Mouse (Mus musculus) cerebellum, postnatal 10 days (tissue): Measurements from ENCODE around the gene Wdr3.
A peak's percentile ranks its signal among the peaks of the same experiment; 100 is the strongest.

Source experiments
- DNase-seq, 2 experiments: peaks; one replicate each; pipeline ENCODE4 v3.0.0; 2021; ENCODE audit warnings: mixed read lengths in 2 of 2

The Wdr3 gene

GRCm38 (mm10) chr3:100162315-100163105 lies at the start of gene Wdr3, which contains the start of gene Gdap2:
TSS of gene Wdr3 (minus strand) at chr3:100162407.
TSS of gene Gdap2 (plus strand) at chr3:100162381.
- peak; percentile 96 for DNase-seq

DNA sequence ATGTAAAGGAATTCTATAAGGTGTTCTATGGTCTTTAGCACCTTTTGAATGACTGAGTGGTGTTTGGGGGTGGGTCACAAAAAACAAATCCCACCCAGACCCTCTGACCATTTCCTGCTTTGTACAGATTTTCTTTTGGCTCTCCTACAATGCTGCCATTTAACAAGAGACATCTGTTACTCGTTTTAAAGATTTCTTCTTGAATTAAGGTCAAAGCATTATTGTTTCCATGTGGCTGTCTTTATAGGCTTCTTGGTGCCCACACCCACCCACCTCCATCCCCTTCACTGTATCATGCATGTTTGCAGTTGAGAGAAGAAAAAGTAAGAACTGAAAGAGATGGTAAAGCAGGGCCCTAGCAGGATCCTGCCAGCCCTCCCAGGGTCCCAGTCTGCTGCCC lies 44.8 kb upstream of the Wdr3 start:
- DNase-seq: no peak

DNA sequence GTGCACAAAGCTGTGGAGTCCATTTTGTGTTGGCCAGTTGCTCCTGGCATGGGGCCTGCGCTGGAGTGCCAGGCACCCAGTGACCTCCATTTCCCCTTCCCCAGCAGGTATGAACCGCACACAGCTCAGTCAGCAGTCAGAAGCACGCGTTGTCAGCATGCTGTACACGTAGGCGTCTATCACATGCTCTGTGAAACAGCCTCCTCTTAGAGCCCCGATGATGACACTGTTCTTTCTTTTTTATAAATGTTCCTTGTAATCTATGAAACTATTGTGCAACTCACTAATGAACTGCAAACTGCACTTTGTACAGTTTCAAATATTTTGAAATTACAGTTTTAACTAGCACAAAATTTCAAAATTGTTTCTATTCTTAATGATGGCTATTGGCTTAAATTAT lies 39.3 kb upstream of the Wdr3 start:
- DNase-seq: no peak

DNA sequence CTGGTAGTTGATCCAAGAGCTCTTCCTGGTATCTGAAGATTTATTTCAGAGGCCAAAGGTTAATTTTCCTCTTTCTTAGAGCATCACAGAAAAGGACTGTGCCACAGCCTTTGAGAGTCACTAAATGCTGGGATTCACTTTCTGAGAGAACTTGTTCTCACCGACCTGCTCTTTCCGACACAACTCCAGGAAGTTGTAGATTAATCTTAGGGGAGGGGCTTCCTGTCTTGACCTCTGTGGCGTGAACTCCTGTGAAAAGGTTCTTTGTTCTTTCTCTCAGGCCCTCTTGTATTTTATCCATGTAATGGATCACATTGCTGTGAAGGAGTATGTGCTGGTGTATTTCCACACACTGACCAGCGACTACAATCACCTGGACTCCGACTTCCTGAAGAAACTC lies 32.0 kb upstream of the Wdr3 start:
- no peak for DNase-seq

GRCm38 (mm10) chr3:100189861-100190260 lies 27.7 kb upstream of the Wdr3 start:
- no peak for DNase-seq

GRCm38 (mm10) chr3:100189444-100189843 lies 27.2 kb upstream of the Wdr3 start:
- peak; percentile 85 to 92 for DNase-seq

DNA sequence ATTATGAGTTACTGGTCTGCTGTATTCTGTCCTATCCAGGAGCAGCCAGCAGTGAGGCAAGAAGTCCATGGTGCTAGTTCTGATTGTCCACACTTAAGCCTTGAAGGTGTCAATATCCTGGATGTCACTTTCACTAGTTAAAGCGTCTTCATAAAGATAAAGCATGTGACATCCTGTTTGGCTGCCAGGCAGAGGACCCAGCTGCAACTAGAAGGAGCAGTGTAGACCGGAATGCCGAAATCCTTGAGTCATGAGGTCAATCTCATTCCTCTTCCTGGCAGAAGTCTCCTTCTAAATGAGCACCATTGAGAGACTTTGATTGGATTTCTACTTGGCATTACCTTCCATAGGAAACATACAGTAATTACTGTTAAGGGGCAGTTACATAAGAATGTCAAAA lies 18.3 kb upstream of the Wdr3 start:
- no peak for DNase-seq

- DNase-seq: no peak
Observed at GRCm38 (mm10) chr3:100176031-100176430, 13.8 kb upstream of the Wdr3 start.

DNA sequence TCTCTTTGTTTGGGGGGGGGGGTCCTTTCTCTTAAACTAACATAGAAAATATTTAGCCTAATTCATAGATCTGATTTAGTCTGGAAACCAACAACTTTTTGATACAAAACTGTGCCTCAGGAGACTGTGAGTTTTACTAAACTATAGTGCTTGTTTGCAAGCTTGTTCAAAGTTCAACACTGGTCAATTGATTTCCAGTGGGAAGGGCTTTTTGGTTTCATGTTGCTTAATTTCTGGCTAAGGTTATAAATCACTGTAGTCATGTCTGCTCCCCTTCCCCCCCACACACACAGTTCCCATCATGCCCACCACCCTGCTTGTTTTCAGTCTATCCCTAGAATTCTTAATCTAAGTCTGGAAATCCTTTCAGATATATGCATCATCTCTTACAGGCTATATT lies 2.8 kb upstream of the Wdr3 start:
- no peak for DNase-seq

DNA sequence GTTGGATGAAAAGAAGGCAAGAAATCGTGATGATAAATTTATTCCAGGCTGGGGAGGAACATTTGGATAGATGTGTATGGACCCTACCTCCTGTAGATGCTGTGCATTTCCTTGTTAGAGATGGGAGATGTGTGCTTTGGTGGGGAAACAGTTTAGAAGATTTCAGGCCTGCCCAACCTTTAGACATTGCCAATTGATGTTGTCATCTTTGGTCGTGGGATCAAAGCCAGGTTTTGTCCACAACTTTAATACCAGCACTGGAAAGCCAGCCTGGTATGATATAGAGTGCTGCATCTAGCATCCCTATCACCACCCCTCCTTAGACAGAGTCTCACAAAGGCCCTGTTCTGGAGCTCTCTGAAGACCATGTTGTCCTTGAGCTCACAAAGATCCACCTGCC lies 1.3 kb upstream of the Wdr3 start:
- peak; percentile 6 to 21 for DNase-seq

DNA sequence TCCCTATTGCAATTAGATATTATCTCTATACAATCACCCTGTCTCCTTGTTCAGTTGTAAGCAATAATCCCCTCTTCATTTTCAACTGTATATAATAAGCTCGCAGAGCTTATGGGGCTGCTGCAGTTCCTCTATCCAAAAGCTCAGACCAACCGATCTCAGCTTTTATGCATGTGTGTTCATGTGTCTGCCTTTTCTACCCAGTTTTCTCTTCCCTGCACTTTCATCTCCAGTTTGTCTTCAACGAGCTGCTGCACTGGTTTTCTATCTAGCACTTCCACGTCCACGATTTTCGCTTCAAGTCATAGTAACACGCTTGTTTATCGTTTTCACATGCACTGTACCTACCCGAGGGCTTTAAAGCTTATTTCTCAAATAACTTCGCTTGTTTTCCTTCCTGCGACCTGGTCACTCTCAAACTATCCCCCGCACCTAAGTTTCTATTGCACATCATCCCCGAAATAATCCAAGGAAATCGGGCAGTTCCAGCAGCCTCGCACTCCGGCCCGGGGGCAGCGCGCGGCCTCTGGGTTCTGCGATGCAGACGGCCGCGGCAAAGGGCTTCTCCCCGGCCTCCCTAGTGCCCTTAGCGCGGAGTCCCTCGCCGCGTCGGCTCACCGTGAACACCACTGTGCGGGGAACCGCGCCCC lies 417 bp downstream of the Wdr3 start:
- no peak for DNase-seq

GRCm38 (mm10) chr3:100160682-100161445 lies 1.3 kb downstream of the Wdr3 start:
- DNase-seq: no peak

- peak; percentile 32 to 41 for DNase-seq
Observed at GRCm38 (mm10) chr3:100122445-100122844, 39.8 kb downstream of the Wdr3 start.

DNA sequence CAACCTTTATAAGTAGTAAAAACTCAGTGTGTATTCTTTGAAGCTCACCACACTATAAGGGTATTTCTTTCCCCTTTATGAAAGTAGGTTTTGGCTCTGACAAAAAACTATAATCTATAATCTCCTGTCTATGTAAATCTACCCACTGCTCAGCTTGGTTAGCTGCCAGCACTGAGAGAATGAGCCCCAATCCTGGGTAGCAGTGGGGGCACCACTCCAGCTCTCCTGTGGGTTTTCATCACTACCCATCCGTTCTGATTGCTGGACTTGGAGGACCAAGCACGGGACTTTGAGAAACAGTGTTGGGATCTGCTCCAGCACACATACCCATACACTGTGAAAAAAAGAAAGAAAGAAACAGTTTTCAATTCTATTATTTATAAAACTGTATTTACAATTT lies 40.2 kb downstream of the Wdr3 start:
- DNase-seq: peak; percentile 59 to 80

DNA sequence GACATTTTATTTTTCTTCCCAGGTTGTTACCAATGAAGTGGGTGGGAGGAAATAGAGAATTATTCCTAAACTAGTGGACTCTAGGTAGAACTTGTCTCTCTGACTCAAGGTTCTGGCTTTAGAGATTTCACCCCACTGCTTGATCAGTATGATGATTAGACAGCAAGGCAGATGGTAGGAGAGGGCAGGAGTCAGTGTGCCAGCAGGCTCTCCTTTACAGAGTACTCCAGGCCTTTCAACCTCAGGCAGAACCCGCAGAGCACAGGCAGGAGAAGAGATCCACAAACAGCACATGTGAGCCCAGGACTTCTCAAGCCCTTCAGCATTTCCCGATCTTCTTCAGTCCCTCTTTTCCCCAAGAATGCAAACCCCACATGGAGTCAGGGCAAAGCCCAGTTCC lies 43.5 kb downstream of the Wdr3 start:
- no peak for DNase-seq

- peak; percentile 77 to 83 for DNase-seq
Observed at GRCm38 (mm10) chr3:100106736-100107135, 55.5 kb downstream of the Wdr3 start.

- peak; percentile 84 to 86 for DNase-seq
Observed at GRCm38 (mm10) chr3:100102386-100103092, 59.7 kb downstream of the Wdr3 start.
